Mouse (Mus musculus) megakaryocyte-erythroid progenitor cell, adult 5-6 weeks (primary cell): Measurements from ENCODE around the gene Dennd1b. TPM values are rescaled to one million over a fixed set of nuclear protein-coding genes. Genes with fewer than 3 reads are reported as not detected.

ENCODE experiments used
- ATAC-seq: replicated peaks from 2 replicates; pipeline ENCODE4 v1.8.0; 2016; ENCODE audit warnings: mild to moderate bottlenecking, inconsistent platforms; ENCODE audit not compliant: severe bottlenecking, poor library complexity, low FRiP score, low TSS enrichment
- total RNA-seq, 2 experiments: library from RNA; stranded (forward) in 1 of 2; stranded (reverse) in 1 of 2; fragments of 200-1000, 215-1000 nt in 1 of 2; fragments of >200 nt in 1 of 2; fragmentation: Nextera tagmentation in 1 of 2; gene quantifications; 2 replicates each; pipeline ENCODE4 v1.2.3; 2014 to 2017

Dennd1b gene
- total RNA-seq, 2 experiments from 2014 or later, result 13.8 to 21.0 TPM

- ATAC-seq, result no peak
Measured at GRCm38 (mm10) chr1:139153006-139153405, 189.8 kb downstream of the Dennd1b start.

- no peak for ATAC-seq
Measured at GRCm38 (mm10) chr1:139153493-139153892, 190.3 kb downstream of the Dennd1b start.

DNA sequence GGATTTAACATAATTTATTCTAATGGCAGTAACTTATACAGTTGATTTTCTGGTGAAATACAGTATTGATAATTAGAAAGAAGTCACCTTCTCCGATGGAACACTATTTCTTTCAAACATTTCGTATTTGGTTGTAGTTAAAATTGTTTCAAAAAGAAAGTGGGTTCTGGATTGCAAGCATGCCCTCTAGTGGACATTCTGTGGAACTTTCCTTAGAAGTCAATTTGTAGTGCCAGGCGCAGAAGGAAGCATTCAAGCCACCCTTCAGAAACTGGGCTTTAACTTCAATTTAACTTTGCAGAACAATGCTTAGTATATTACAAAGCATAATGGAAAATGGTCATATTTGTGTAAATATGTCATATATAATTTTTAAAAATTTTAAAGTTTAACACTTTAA is 193.2 kb downstream of the Dennd1b start:
- ATAC-seq, result peak; percentile 74

DNA sequence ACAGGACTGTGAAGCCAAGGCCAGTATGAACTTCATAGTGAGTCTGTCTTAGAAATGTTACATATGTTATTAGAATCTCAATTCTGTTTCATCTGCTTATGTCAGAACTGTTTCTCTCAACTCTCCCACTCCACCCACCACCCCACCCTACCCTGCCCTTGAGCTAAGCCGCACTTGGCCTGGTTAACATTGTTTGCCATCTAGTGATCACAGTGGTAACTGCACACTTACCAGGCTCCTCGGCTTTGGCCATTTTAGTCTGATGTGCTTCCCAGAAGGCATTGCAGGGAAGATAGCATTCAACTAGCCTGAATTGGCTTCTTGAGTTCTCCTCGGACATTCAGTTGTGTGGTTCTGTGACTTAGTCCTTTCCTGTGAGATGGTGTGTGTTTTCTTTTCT is 198.4 kb downstream of the Dennd1b start:
- ATAC-seq, result peak; percentile 86

DNA sequence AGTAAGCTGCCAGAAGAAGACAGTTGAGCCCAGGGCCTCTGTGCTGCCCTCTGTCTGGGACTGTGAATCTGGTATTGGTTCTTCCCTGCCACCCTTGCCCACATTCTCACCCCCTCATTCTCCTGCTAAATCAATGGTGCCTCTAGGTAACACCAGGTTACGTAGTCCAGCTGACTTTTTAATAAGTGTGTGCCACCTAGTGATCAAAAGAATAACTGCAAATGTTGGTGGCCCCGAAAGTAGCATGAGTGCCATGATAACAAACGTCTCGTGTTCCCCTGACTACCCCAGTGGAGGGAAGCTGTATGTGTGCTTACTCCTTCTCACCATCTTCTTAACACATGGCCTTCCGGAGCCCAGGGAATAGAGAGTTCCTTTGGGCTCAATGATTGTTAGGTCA is 199.6 kb downstream of the Dennd1b start:
- peak; percentile 86 for ATAC-seq

DNA sequence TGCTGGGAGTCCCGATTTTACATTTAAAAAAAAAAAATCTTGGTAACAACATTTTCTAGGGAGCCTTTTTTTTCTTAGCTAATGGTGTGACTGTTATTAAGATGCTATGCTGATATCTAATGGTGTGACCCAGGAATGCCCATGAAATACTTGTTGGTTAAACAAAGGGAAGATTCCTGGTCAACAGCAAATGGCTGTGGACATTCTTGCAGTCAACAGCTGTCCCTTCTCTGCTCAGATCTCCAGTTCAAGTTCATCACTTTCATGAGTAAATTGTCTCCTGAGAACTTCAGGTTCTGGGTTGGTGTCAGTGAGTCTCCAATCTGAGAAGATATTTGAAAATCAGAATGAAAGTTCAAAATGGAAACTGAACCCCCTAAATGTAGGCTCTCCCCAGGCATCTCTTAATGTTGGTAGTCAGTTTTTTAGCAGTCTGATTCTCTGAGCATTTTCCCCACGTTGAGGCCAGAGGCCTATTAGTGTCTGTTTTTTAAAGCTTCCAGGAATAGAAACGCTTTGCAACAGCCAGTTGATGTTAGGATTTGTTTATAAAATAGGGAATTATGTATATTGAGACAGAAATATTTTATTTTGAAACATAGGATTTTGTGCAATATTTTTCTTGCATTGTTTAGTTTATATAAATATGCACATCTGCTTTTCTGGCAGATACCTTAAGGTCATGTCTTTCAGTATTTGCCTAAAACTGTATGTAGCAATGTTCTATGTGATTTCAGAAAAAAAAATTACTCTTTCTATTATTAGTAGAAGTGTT is 211.0 kb downstream of the Dennd1b start:
- ATAC-seq, result no peak

DNA sequence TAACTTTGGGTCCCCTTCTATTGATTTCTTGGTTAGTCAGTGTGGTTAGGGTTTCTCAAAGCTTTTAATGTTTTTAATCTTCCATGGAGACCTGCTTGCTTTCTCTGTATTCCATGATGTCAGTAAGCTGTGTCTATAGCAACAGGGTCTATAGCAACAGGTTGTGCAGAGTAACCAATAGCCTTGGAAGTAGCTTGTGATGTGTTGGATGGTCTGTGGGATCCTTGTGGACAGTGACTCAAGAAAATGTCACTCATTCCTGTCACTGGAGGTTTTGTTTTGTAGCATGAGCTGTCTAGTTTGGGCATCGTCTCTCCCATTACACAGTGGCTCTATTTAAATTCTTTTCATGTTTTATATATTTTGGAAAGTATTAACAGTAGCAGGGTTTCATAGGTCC is 216.5 kb downstream of the Dennd1b start:
- no peak for ATAC-seq

- peak; percentile 83 for ATAC-seq
Measured at GRCm38 (mm10) chr1:139180481-139181149, 217.4 kb downstream of the Dennd1b start.

DNA sequence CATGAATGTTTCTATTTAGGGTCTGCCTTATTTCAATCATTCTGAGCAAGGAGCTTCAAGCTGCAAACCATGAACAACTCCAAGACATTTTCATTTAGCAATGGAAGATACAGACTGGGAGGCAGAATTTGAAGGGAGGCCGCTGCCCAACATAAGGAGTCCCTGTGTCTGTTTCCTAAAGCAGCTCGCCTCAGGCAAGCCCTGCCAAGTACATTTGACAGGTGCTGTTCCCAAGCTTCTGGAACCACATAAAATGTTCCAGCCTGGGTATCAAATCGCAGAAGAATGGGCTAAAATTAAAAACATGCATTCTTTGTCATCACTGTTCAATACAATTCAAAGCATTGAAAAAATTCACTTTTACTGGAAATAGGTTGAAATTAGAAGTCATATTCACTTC is 229.4 kb downstream of the Dennd1b start:
- no peak for ATAC-seq

DNA sequence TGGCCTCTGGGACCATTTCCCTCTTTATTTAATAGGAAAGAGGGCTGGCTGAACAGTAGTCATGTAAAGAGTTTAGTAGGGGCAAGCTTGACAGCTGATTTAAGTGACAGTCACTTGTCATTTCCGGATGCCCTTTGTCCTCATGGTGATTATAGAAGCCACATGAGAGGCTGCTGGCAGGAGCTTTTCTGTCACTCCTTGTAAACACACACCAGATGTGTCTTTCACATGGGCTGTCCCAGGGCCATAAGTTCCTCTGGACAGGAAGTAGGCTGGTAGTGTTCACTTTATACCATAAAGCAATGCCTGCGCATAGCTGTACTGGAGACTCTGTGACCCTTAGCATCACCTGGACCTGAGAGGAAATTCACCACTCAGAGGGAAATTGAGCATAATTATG is 230.8 kb downstream of the Dennd1b start:
- ATAC-seq, result no peak

- ATAC-seq, result no peak
Measured at GRCm38 (mm10) chr1:139194428-139195028, 231.3 kb downstream of the Dennd1b start.

- no peak for ATAC-seq
Measured at GRCm38 (mm10) chr1:139203026-139203425, 239.8 kb downstream of the Dennd1b start.

DNA sequence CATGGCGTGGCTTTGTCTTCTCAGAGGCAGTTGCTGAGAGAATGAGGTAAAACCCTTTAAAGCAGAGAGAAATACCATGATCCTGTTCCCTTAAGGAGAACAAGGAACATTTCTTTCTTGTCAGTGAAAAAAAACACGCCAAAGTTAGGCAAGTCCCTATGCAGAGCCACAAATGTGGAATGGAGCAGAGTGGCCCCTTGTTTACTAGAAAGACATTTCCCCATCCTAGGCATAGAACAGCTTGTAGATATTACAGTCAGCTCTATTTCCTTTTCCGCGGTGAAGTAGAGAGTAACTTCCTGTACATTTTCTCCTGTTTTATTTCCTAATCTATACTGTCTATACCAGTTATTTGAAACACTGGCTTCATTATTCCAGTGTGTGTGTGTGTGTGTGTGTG is 243.0 kb downstream of the Dennd1b start:
- ATAC-seq, result no peak

GRCm38 (mm10) chr1:139209796-139210195 is 246.6 kb downstream of the Dennd1b start:
- no peak for ATAC-seq

DNA sequence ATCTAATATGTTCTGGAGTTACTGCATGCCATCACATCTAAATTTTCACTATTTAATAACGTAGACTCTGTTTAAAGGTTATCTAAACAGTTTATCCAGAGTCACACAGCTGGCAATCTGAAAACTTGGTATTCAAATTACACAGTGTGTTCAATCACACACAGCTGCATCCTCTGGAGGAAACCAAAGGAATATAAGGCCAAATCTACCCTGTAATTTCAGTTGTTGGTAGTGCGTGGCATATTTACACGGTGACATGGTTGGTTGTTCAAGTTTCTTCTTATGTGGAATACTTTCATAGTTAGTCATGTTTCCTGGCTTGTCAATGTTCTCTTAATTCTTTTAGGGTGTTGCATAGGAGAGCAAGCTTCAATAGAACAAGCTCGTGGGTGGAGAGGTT is 247.3 kb downstream of the Dennd1b start:
- ATAC-seq, result no peak

- ATAC-seq, result no peak
Measured at GRCm38 (mm10) chr1:139215311-139215710, 252.1 kb downstream of the Dennd1b start.

GRCm38 (mm10) chr1:139223804-139224203 is 260.6 kb downstream of the Dennd1b start:
- no peak for ATAC-seq

GRCm38 (mm10) chr1:139224309-139224949 is 261.2 kb downstream of the Dennd1b start:
- ATAC-seq, result no peak
